Mouse (Mus musculus) heart, postnatal 0 days (tissue): ENCODE measurements around the gene Usp47. TPM values are rescaled to one million over a fixed set of nuclear protein-coding genes. Genes with fewer than 3 reads are reported as not detected.
A peak's percentile ranks its signal among the peaks of the same experiment; 100 is the strongest.

Source experiments
- ATAC-seq: fragments of 200-750 bp; cut with Nextera tagmentation; 2 replicates; pipeline ENCODE4 v1.8.0; 2017; ENCODE audit warnings: low read depth, moderate number of reproducible peaks, moderate library complexity; ENCODE audit not compliant: insufficient read depth
- DNase-seq: peaks from one replicate; pipeline ENCODE4 v3.0.0-alpha.2; 2016; ENCODE audit warnings: low spot score
- H3K27ac ChIP-seq: fragments of 300-500 bp; sonication (generic); 2 replicates; pipeline ENCODE4 v1.5.1; 2014; ENCODE audit warnings: low read depth, mild to moderate bottlenecking
- H3K27me3 ChIP-seq: fragments of 300-500 bp; sonication (generic); 2 replicates; pipeline ENCODE4 v1.6.1; 2014; ENCODE audit warnings: low read length, mixed read lengths; ENCODE audit not compliant: control insufficient read depth, insufficient read depth
- H3K36me3 ChIP-seq: fragments of 300-500 bp; sonication (generic); replicated peaks from 2 replicates; pipeline ENCODE4 v1.6.1; 2014; ENCODE audit warnings: low read length, mixed read lengths; ENCODE audit not compliant: control insufficient read depth, insufficient read depth
- H3K4me1 ChIP-seq: fragments of 300-500 bp; sonication (generic); 2 replicates; pipeline ENCODE4 v1.6.1; 2014; ENCODE audit warnings: antibody characterized with exemption; ENCODE audit not compliant: control insufficient read depth, insufficient read depth
- H3K4me2 ChIP-seq: fragments of 300-500 bp; sonication (generic); 2 replicates; pipeline ENCODE4 v1.6.1; 2014; ENCODE audit warnings: low read depth, mild to moderate bottlenecking, low read length, moderate library complexity
- H3K4me3 ChIP-seq: fragments of 300-500 bp; sonication (generic); 2 replicates; pipeline ENCODE4 v1.5.1; 2014; ENCODE audit warnings: low read depth, low read length
- H3K9ac ChIP-seq: fragments of 300-500 bp; sonication (generic); replicated peaks from 2 replicates; pipeline ENCODE4 v1.6.1; 2014; ENCODE audit warnings: low read depth, low read length, mixed read lengths
- H3K9me3 ChIP-seq: fragments of 300-500 bp; sonication (generic); replicated peaks from 2 replicates; pipeline ENCODE4 v1.6.1; 2016; ENCODE audit warnings: low read length; ENCODE audit not compliant: control insufficient read depth
- CTCF ChIP-seq: IDR thresholded peaks from 2 replicates; pipeline ENCODE4 v1.5.1; 2016; ENCODE audit warnings: antibody characterized with exemption, control low read depth, low read depth
- EP300 ChIP-seq: IDR thresholded peaks from 2 replicates; pipeline ENCODE4 v1.6.1; 2016; ENCODE audit warnings: antibody characterized with exemption, low read depth
- WGBS: fragments of 180-500 bp; shearing (Covaris S2); extraction: QIAGEN DNeasy Blood & Tissue Kit; methylation state at CpG from one replicate; pipeline ENCODE4 v1.1.7; 2014; 5-methylcytosine and 5-hydroxymethylcytosine counted together
- polyA plus RNA-seq: library from polyadenylated mRNA; unstranded; fragments of >200 nt; fragmentation: Nextera tagmentation; extraction: Ambion mirVana; gene quantifications from 2 replicates; pipeline ENCODE4 v1.2.1, GENCODE M21; 2015
- total RNA-seq: library from RNA; depleted of rRNA; stranded (reverse); fragments of >200 nt; gene quantifications from 2 replicates; pipeline ENCODE4 v1.2.3, GENCODE M21; 2014; ENCODE audit warnings: low replicate concordance

The Usp47 gene
- total and polyA plus RNA-seq, 2 experiments from 2014 or later: 39.6 to 44.0 TPM

- no peak for TF ChIP-seq EP300
- TF ChIP-seq CTCF: no peak
- Histone ChIP-seq H3K9me3 (no peaks in the 10 kb centered on the region), H3K9ac (peak overlapping the region; percentile 100), H3K27me3 (no peaks in the 10 kb centered on the region), H3K4me2 (peak overlapping the region; percentile 74), H3K27ac (peak overlapping the region; percentile 100), H3K4me1 (peaks cover 43% of the 10 kb centered on the region), H3K36me3 (no peaks in the 10 kb centered on the region), H3K4me3 (peak overlapping the region; percentile 100)
- 0% methylated on average over 57 of the region's 58 CpGs for WGBS
- DNase-seq (peak; percentile 43), ATAC-seq (peak; percentile 67)
Measured at GRCm38 (mm10) chr7:112023601-112024445, 519 bp downstream of the Usp47 start.

- 5% methylated on average over 7 of the region's 7 CpGs for WGBS
- Histone ChIP-seq H3K36me3 (no peaks in the 10 kb centered on the region), H3K9ac (peak overlapping the region; percentile 100), H3K9me3 (no peaks in the 10 kb centered on the region), H3K27ac (peak overlapping the region; percentile 100), H3K4me1 (peaks cover 48% of the 10 kb centered on the region), H3K27me3 (no peaks in the 10 kb centered on the region), H3K4me3 (peak overlapping the region; percentile 100), H3K4me2 (peak overlapping the region; percentile 74)
- ATAC-seq (no peak), DNase-seq (peak; percentile 54)
- TF ChIP-seq CTCF: no peak
- TF ChIP-seq EP300: no peak
Measured at GRCm38 (mm10) chr7:112024446-112024730, 1.1 kb downstream of the Usp47 start.

- peak overlapping the region; percentile 100 for H3K4me3 ChIP-seq
- WGBS: 2% methylated on average over 5 of the region's 5 CpGs
- peaks cover 53% of the 10 kb centered on the region for H3K4me1 ChIP-seq
- peak overlapping the region; percentile 100 for H3K27ac ChIP-seq
- DNase-seq (peak; percentile 46), ATAC-seq (no peak)
- H3K27me3 ChIP-seq: no peaks in the 10 kb centered on the region
- TF ChIP-seq CTCF: no peak
- TF ChIP-seq EP300: no peak
- no peaks in the 10 kb centered on the region for H3K36me3 ChIP-seq
- H3K4me2 ChIP-seq: peak overlapping the region; percentile 74
- no peaks in the 10 kb centered on the region for H3K9me3 ChIP-seq
- peak overlapping the region; percentile 100 for H3K9ac ChIP-seq
Measured at GRCm38 (mm10) chr7:112024856-112025255, 1.6 kb downstream of the Usp47 start.

- no peak for DNase-seq
- Histone ChIP-seq H3K4me2 (no peak overlapping the region), H3K27me3 (no peaks in the 10 kb centered on the region), H3K9me3 (no peaks in the 10 kb centered on the region), H3K27ac (no peak overlapping the region), H3K36me3 (peaks cover 4% of the 10 kb centered on the region; the same call in 1 of the 2 replicates), H3K4me1 (peaks cover 49% of the 10 kb centered on the region), H3K9ac (no peak overlapping the region), H3K4me3 (no peak overlapping the region)
- 84% methylated on average over 1 of the region's 1 CpGs for WGBS
- TF ChIP-seq CTCF (no peak), EP300 (no peak)
- ATAC-seq: no peak
Measured at GRCm38 (mm10) chr7:112030594-112030993, 7.3 kb downstream of the Usp47 start.

GRCm38 (mm10) chr7:112035804-112036203 lies 12.5 kb downstream of the Usp47 start:
- WGBS: 3% methylated on average over 2 of the region's 2 CpGs
- DNase-seq (peak; percentile 89), ATAC-seq (peak; percentile 82)
- Histone ChIP-seq H3K4me2 (no peak overlapping the region), H3K9ac (no peak overlapping the region), H3K36me3 (peaks cover 4% of the 10 kb centered on the region; the same call in 1 of the 2 replicates), H3K27me3 (no peaks in the 10 kb centered on the region), H3K4me3 (no peak overlapping the region), H3K27ac (peak overlapping the region; percentile 83), H3K9me3 (no peaks in the 10 kb centered on the region), H3K4me1 (peaks cover 33% of the 10 kb centered on the region)
- TF ChIP-seq EP300 (no peak), CTCF (no peak)
